Mouse (Mus musculus) liver, embryonic 13.5 days (tissue): ENCODE measurements around the gene Zfp462. TPM values are rescaled to one million over a fixed set of nuclear protein-coding genes. Genes with fewer than 3 reads are reported as not detected.

Experiments used
- ATAC-seq: fragments of 200-750 bp; cut with Nextera tagmentation; 2 replicates; pipeline ENCODE4 v1.8.0; 2017; ENCODE audit warnings: low read depth, mild to moderate bottlenecking, moderate number of reproducible peaks, moderate library complexity
- DNase-seq: peaks from one replicate; pipeline ENCODE4 v3.0.0; 2022
- H3K27ac ChIP-seq: fragments of 300-500 bp; sonication (generic); 2 replicates; pipeline ENCODE4 v1.5.1; 2015; ENCODE audit warnings: moderate library complexity, mild to moderate bottlenecking, inconsistent platforms
- H3K27me3 ChIP-seq: fragments of 300-500 bp; sonication (generic); 2 replicates; pipeline ENCODE4 v1.6.1; 2015; ENCODE audit warnings: mild to moderate bottlenecking, inconsistent platforms
- H3K36me3 ChIP-seq: fragments of 300-500 bp; sonication (generic); 2 replicates; pipeline ENCODE4 v1.6.1; 2015; ENCODE audit warnings: mild to moderate bottlenecking, inconsistent platforms
- H3K4me1 ChIP-seq: fragments of 300-500 bp; sonication (generic); replicated peaks from 2 replicates; pipeline ENCODE4 v1.6.1; 2015; ENCODE audit warnings: inconsistent platforms
- H3K4me2 ChIP-seq: fragments of 300-500 bp; sonication (generic); 2 replicates; pipeline ENCODE4 v1.6.1; 2015; ENCODE audit warnings: inconsistent platforms, mild to moderate bottlenecking, moderate library complexity
- H3K4me3 ChIP-seq: fragments of 300-500 bp; sonication (generic); replicated peaks from 2 replicates; pipeline ENCODE4 v1.5.1; 2015; ENCODE audit warnings: mild to moderate bottlenecking, inconsistent platforms
- H3K9ac ChIP-seq: fragments of 300-500 bp; sonication (generic); 2 replicates; pipeline ENCODE4 v1.6.1; 2015; ENCODE audit warnings: mild to moderate bottlenecking, inconsistent platforms
- H3K9me3 ChIP-seq: fragments of 300-500 bp; sonication (generic); replicated peaks from 2 replicates; pipeline ENCODE4 v1.6.1; 2016; ENCODE audit warnings: inconsistent platforms
- WGBS: fragments of 180-500 bp; shearing (Covaris S2); methylation state at CpG from one replicate; pipeline ENCODE4 v1.1.7; 2015; ENCODE audit not compliant: insufficient replicate concordance; 5-methylcytosine and 5-hydroxymethylcytosine counted together
- polyA plus RNA-seq: library from polyadenylated mRNA; unstranded; fragments of >200 nt; fragmentation: Nextera tagmentation; extraction: Ambion mirVana; gene quantifications from 2 replicates; pipeline ENCODE4 v1.2.1, GENCODE M21; 2015

Zfp462 gene
- polyA plus RNA-seq, 1 experiment from 2014 or later: 0.14 TPM

- Histone ChIP-seq H3K36me3 (no peaks in the 10 kb centered on the region), H3K9ac (no peak overlapping the region), H3K4me2 (no peak overlapping the region), H3K9me3 (no peaks in the 10 kb centered on the region), H3K27me3 (peaks cover 9% of the 10 kb centered on the region), H3K4me3 (no peak overlapping the region), H3K27ac (no peak overlapping the region), H3K4me1 (no peaks in the 10 kb centered on the region)
- 59% methylated on average over 3 of the region's 3 CpGs for WGBS
- DNase-seq: no peak
- no peak for ATAC-seq
Observed at GRCm38 (mm10) chr4:54954455-54954854, 9.6 kb downstream of the Zfp462 start.

GRCm38 (mm10) chr4:54960776-54961175 lies 15.9 kb downstream of the Zfp462 start:
- 50% methylated on average over 4 of the region's 4 CpGs for WGBS
- ATAC-seq (no peak), DNase-seq (no peak)
- H3K4me3 ChIP-seq: no peak overlapping the region
- no peak overlapping the region for H3K9ac ChIP-seq
- H3K4me1 ChIP-seq: no peaks in the 10 kb centered on the region
- H3K27ac ChIP-seq: no peak overlapping the region
- no peaks in the 10 kb centered on the region for H3K9me3 ChIP-seq
- no peak overlapping the region for H3K4me2 ChIP-seq
- no peaks in the 10 kb centered on the region for H3K36me3 ChIP-seq
- no peaks in the 10 kb centered on the region for H3K27me3 ChIP-seq

- 55% methylated on average over 4 of the region's 4 CpGs for WGBS
- H3K4me2 ChIP-seq: no peak overlapping the region
- ATAC-seq (no peak), DNase-seq (no peak)
- H3K9me3 ChIP-seq: no peaks in the 10 kb centered on the region
- no peak overlapping the region for H3K27ac ChIP-seq
- H3K4me1 ChIP-seq: no peaks in the 10 kb centered on the region
- no peak overlapping the region for H3K4me3 ChIP-seq
- H3K9ac ChIP-seq: no peak overlapping the region
- no peaks in the 10 kb centered on the region for H3K36me3 ChIP-seq
- H3K27me3 ChIP-seq: no peaks in the 10 kb centered on the region
Observed at GRCm38 (mm10) chr4:54962141-54962540, 17.3 kb downstream of the Zfp462 start.

DNA sequence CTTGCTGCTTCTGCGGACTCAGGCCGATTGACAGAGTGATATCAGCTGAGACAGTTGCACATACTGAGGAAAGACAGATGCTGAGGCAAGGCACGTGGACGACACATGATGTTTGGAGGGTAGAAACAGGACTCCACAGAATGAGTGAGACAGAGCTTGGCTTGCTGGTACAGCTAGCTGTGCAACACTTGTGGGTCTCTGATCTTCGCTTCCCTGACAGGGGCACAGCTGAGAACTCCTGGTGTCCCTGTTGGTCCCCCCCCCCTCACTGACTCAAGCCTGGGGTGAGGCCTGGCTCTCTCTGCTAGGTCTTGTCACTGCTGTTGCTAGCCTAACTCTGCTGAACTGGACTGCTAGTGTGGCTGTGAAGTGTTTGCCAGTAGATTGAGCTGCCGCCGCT lies 18.7 kb downstream of the Zfp462 start:
- Histone ChIP-seq H3K9me3 (no peaks in the 10 kb centered on the region), H3K4me2 (no peak overlapping the region), H3K36me3 (no peaks in the 10 kb centered on the region), H3K27me3 (no peaks in the 10 kb centered on the region), H3K9ac (no peak overlapping the region), H3K4me1 (no peaks in the 10 kb centered on the region), H3K27ac (no peak overlapping the region), H3K4me3 (no peak overlapping the region)
- DNase-seq (no peak), ATAC-seq (no peak)
- WGBS: 75% methylated on average over 7 of the region's 7 CpGs

- Histone ChIP-seq H3K27me3 (no peaks in the 10 kb centered on the region), H3K4me3 (no peak overlapping the region), H3K36me3 (no peaks in the 10 kb centered on the region), H3K4me2 (no peak overlapping the region), H3K27ac (no peak overlapping the region), H3K9me3 (no peaks in the 10 kb centered on the region), H3K4me1 (no peaks in the 10 kb centered on the region), H3K9ac (no peak overlapping the region)
- 63% methylated on average over 9 of the region's 9 CpGs for WGBS
- ATAC-seq (no peak), DNase-seq (no peak)
Observed at GRCm38 (mm10) chr4:54965169-54965695, 20.4 kb downstream of the Zfp462 start.

- WGBS: 24% methylated on average over 17 of the region's 17 CpGs
- no peaks in the 10 kb centered on the region for H3K36me3 ChIP-seq
- no peak overlapping the region for H3K4me3 ChIP-seq
- DNase-seq: no peak
- peak; percentile 31; the same call in 1 of the 2 replicates for ATAC-seq
- no peak overlapping the region for H3K4me2 ChIP-seq
- H3K9me3 ChIP-seq: no peaks in the 10 kb centered on the region
- H3K27me3 ChIP-seq: no peaks in the 10 kb centered on the region
- no peak overlapping the region for H3K9ac ChIP-seq
- no peak overlapping the region for H3K27ac ChIP-seq
- no peaks in the 10 kb centered on the region for H3K4me1 ChIP-seq
Observed at GRCm38 (mm10) chr4:54966161-54966806, 21.4 kb downstream of the Zfp462 start.

- no peak for DNase-seq
- H3K9ac ChIP-seq: no peak overlapping the region
- H3K9me3 ChIP-seq: no peaks in the 10 kb centered on the region
- H3K27ac ChIP-seq: no peak overlapping the region
- ATAC-seq: no peak
- H3K4me2 ChIP-seq: no peak overlapping the region
- no peaks in the 10 kb centered on the region for H3K4me1 ChIP-seq
- H3K4me3 ChIP-seq: no peak overlapping the region
- WGBS: 64% methylated on average over 4 of the region's 4 CpGs
- H3K27me3 ChIP-seq: no peaks in the 10 kb centered on the region
- H3K36me3 ChIP-seq: no peaks in the 10 kb centered on the region
Observed at GRCm38 (mm10) chr4:54967166-54967565, 22.3 kb downstream of the Zfp462 start.

- no peaks in the 10 kb centered on the region for H3K27me3 ChIP-seq
- no peaks in the 10 kb centered on the region for H3K4me1 ChIP-seq
- H3K27ac ChIP-seq: no peak overlapping the region
- no peak overlapping the region for H3K4me3 ChIP-seq
- no peak for ATAC-seq
- no peak overlapping the region for H3K9ac ChIP-seq
- no peaks in the 10 kb centered on the region for H3K9me3 ChIP-seq
- 58% methylated on average over 5 of the region's 5 CpGs for WGBS
- no peaks in the 10 kb centered on the region for H3K36me3 ChIP-seq
- H3K4me2 ChIP-seq: no peak overlapping the region
- DNase-seq: no peak
Observed at GRCm38 (mm10) chr4:54967721-54968120, 22.9 kb downstream of the Zfp462 start.

GRCm38 (mm10) chr4:54969671-54970295 lies 24.9 kb downstream of the Zfp462 start:
- H3K9ac ChIP-seq: no peak overlapping the region
- DNase-seq (no peak), ATAC-seq (no peak)
- H3K4me2 ChIP-seq: no peak overlapping the region
- no peaks in the 10 kb centered on the region for H3K4me1 ChIP-seq
- WGBS: 71% methylated on average over 12 of the region's 12 CpGs
- H3K27me3 ChIP-seq: no peaks in the 10 kb centered on the region
- H3K27ac ChIP-seq: no peak overlapping the region
- H3K4me3 ChIP-seq: no peak overlapping the region
- H3K36me3 ChIP-seq: no peaks in the 10 kb centered on the region
- H3K9me3 ChIP-seq: no peaks in the 10 kb centered on the region

DNA sequence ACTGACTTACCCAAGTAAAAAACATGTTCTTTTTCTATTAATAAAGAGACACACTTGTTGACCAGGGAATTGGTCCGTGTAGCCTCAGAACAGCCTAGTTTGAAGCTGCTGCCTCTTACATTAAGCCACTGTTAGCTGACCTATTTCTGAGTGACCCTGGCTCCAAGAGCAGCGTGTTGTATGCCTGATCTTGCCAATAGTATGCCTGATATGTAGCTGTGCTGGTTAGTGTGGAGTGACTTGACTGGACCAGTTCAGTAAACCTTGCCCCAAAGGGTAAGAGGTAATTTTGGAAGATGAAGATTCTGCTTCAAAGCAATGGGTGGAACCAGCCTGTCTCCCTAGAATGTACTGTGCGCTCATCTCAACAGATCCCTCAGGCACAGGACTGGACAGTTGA lies 26.5 kb downstream of the Zfp462 start:
- Histone ChIP-seq H3K27me3 (no peaks in the 10 kb centered on the region), H3K4me2 (no peak overlapping the region), H3K27ac (no peak overlapping the region), H3K4me3 (no peak overlapping the region), H3K9ac (no peak overlapping the region), H3K36me3 (no peaks in the 10 kb centered on the region), H3K9me3 (no peaks in the 10 kb centered on the region), H3K4me1 (no peaks in the 10 kb centered on the region)
- DNase-seq: no peak
- no peak for ATAC-seq
- 62% methylated on average over 3 of the region's 3 CpGs for WGBS

DNA sequence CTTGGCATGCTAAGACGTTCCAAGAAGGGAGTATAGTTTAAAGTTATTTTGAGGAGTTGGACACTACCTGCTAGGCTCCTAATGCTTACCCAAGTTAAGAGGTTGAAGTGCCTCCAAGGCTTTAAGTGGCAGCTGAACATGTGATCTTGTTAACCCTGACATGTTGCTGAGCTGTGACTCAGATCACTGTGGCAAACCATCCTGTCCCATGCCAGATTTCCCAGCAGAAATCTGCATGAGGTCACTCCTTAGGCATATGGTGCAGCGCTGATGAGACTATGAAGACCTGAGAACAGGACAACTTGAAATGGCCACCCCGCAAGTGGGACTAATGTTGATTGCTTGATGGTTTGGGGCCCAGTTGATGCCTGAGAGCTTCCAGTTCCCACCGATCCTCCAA lies 27.2 kb downstream of the Zfp462 start:
- Histone ChIP-seq H3K4me3 (no peak overlapping the region), H3K27ac (no peak overlapping the region), H3K27me3 (no peaks in the 10 kb centered on the region), H3K9ac (no peak overlapping the region), H3K9me3 (no peaks in the 10 kb centered on the region), H3K4me2 (no peak overlapping the region), H3K4me1 (no peaks in the 10 kb centered on the region), H3K36me3 (no peaks in the 10 kb centered on the region)
- 72% methylated on average over 4 of the region's 4 CpGs for WGBS
- DNase-seq (no peak), ATAC-seq (no peak)
